Mouse (Mus musculus): ENCODE measurements at regions not wholly inside any gene's neighbourhood (a gene's known extent, or its start where the extent isn't known, plus 50 kb on each side); places are given as distances from the start of the nearest gene placed in this dataset.

- TF ChIP-seq CTCF (IDR thresholded peaks at IDR 0.05) (no peak), POLR2A (IDR thresholded peaks at IDR 0.05; ENCODE audit: insufficient read depth, low read depth, low read length) (no peak)
Observed at GRCm38 (mm10) chr14:100359881-100360280, 75.4 kb upstream of the Klf12 start.

Data from heart, adult 2 months (tissue).